Mouse (Mus musculus): Measurements from ENCODE around the gene Iqce.

Gene Iqce

GRCm38 (mm10) chr5:140615321-140616109 is 86.7 kb downstream of the Iqce start:
- no peak for DNase-seq (ENCODE audit: low spot score)

- no peak for DNase-seq (ENCODE audit: low spot score)
These were observed 87.3 kb downstream of the Iqce start for GRCm38 (mm10) chr5:140614837-140615236.

GRCm38 (mm10) chr5:140614141-140614540 is 88.0 kb downstream of the Iqce start:
- no peak for DNase-seq (ENCODE audit: low spot score)

- DNase-seq (ENCODE audit: low spot score): no peak
These were observed 90.0 kb downstream of the Iqce start for GRCm38 (mm10) chr5:140612191-140612590.

All from T-cell, adult 2 months (primary cell).